Mouse (Mus musculus): ENCODE data around the gene Cwc27.

Cwc27 gene

GRCm38 (mm10) chr13:104779104-104779670, 37.8 kb downstream of the Cwc27 start:
- DNase-seq (ENCODE audit: low spot score), result no peak

DNA sequence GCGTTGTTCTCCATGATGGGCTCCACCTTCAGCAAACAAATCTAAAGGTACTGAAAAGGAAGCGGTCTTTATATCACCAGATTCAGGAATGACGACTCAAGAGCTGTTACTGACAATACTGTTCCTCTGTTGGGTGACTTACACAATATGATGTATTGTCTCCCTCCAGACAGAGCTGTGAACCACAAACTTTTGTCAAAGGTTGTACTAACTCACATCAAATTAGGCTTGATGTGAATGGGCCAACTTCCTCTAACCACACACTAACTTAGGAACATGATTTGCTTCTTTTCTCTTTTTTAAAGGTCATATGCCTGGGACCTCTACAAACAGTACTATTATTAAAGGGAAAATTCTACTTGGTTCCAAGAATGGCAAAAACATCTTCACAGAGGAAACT, 53.7 kb downstream of the Cwc27 start:
- DNase-seq (ENCODE audit: low spot score), result no peak

- DNase-seq (ENCODE audit: low spot score), result no peak
These were observed 54.5 kb downstream of the Cwc27 start for GRCm38 (mm10) chr13:104762401-104762800.

- no peak for DNase-seq (ENCODE audit: low spot score)
These were observed 57.6 kb downstream of the Cwc27 start for GRCm38 (mm10) chr13:104759381-104759780.

- DNase-seq (ENCODE audit: low spot score), result no peak
These were observed 69.9 kb downstream of the Cwc27 start for GRCm38 (mm10) chr13:104747032-104747431.

- no peak for DNase-seq (ENCODE audit: low spot score)
These were observed 74.1 kb downstream of the Cwc27 start for GRCm38 (mm10) chr13:104742866-104743265.

DNA sequence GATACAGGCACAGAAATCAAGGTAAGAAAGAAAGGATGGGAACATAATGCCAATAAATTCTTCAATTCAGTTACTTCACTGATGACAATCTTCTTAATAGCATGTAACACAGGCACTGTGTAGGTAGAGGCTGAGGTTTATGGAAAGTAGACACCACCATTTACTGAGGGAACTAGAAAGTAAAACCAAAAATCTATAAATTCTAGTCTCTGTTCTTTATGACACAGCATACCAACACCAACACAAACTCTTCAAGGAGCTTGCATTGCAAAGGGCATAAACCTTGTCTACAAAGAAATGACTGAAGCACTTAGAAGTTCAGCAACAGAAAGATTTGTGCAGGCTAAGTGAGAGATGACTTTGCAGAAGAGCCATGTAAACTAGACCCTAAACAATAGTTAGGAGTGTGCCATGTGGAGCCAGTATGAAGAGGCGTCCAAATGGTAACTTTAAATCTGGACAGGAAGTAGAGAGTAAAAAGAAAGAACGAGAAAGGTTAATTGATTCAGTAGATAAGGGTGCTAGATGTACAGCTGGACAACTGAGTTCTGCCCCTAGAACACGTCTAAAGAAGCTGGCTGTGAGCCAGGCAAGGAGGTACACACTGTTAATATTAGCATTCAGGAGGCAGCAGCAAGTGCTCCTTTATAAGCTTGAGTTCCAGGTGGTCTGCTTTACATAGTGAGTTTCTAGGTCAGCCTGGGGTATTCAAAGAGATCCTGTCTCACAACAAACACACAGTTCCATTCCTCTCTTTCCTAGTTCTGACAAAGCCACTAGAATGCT, 87.5 kb downstream of the Cwc27 start:
- no peak for DNase-seq (ENCODE audit: low spot score)

GRCm38 (mm10) chr13:104727681-104728080, 89.3 kb downstream of the Cwc27 start:
- no peak for DNase-seq (ENCODE audit: low spot score)

- no peak for DNase-seq (ENCODE audit: low spot score)
These were observed 96.8 kb downstream of the Cwc27 start for GRCm38 (mm10) chr13:104720133-104720532.

DNA sequence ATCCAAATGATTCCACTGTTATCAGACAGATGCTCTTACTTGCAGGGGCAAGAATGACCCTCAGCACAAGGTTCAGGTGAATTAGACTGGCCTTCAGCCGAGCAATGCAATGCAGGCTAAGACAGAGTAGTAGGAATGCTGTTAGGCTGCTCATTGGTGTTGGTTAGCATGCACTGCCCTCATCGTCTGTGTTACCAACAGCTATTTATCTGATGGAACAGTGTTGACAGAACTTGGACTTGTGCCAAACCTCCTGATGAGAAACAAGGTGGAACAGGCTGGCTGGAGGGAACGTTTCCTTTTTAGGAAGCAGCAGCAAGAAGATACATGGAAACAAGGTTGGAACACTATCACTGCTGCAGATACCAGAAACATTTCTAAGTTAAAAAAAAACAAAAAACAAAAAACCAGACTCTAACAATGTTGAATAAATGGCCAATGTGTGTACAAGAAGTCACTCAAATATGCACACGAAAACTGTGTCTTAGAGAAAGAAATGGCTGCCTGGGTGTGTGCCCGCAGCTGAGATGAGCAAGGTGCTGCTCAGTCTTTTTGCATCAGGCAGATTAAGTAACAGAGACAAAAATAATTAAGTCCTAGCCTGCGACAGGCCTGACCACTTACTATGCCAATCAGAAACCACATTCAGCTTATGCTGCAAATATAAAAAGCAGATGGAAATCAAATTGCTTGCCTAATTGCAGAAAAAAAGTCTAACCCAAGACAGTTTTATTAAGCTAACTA, 122.2 kb downstream of the Cwc27 start:
- DNase-seq (ENCODE audit: low spot score), result peak; percentile 36

DNA sequence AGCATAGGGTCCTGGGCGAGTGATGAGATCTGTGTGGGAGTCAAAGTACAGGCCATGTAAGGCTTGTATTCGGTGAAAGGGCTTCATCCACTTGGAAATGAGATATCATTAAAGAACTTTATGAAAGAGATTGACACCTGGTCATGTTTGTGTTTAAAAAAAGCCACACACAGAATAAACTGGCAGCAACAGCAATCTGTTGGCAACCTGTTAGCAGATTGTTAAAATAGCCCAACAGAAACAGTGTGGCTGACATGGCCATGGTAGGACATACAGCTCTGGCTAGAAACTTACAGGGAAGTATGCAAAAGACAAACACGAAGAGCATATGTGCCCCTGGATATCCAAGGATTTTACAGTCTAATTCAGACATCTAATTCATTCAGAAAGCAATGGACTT, 124.2 kb downstream of the Cwc27 start:
- DNase-seq (ENCODE audit: low spot score), result no peak

DNA sequence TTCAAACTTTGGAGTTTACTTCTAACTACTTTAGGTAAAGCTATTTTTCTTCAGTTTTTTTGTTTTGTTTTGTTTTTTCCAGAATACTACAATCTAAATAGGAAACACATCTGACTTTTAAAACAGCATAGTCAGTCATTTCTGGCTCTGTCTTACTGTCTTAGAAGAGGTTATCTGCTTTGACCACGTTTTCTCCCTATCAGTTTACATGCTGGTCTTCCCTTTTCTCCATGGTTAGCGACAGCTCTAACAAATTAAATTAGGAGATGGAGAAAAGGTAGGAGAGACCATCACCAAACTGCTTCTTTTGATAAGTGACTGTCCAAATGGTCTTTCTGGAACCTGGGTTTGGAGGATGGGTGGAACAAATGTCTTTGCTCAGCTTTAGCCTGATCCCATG, 131.4 kb downstream of the Cwc27 start:
- no peak for DNase-seq (ENCODE audit: low spot score)

DNA sequence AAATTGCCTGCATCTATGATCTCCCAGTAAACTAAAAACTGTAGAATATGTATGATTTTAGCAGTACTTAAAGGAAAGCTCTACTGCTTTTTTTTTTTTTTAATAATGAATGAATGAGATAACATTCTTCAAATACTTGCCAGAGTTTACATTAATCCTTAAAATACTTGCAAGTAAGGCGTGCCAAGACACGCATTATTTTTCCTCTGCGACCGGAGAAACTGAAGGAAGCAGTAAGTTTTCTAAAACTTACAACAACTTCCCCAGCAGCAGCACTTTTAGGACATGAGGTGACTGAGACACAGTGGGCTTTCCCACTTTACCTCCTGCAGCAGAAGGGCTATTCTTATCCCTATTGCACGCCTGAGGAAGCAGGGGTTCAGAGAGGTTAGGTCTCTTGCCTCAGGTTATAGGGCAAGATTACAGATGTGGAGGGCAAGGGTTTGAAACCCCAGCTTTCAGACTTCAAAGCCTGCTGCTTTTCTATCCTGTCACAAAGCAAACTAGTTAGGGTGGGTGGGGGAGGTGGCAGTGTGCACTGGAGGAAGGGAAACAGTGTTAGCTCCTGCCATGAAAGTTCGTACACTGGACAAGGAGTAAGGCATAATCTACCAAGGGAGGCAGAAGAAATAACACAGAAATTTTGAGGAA, 132.5 kb downstream of the Cwc27 start:
- DNase-seq (ENCODE audit: low spot score), result no peak

GRCm38 (mm10) chr13:104681212-104681611, 135.7 kb downstream of the Cwc27 start:
- peak; percentile 58 for DNase-seq (ENCODE audit: low spot score)

DNA sequence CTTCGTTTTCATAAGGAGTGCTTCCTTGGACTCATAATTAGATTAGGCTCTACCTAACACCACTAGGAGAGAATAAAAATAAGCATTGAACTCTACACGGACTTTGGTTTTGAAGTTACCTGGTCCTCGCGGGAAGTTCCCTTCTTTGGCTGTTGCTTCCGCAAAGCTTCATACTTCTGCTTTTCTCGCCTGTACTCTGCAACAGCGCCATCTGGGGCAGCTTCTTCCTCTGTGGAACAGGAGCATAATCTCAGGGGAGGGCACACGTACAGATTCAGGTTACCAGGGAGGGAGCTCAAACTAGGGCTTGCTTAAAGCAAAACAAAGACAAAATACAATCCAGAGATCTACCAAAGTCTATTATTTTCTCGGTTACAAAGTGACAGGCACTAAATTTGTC, 155.8 kb downstream of the Cwc27 start:
- DNase-seq (ENCODE audit: low spot score), result no peak

DNA sequence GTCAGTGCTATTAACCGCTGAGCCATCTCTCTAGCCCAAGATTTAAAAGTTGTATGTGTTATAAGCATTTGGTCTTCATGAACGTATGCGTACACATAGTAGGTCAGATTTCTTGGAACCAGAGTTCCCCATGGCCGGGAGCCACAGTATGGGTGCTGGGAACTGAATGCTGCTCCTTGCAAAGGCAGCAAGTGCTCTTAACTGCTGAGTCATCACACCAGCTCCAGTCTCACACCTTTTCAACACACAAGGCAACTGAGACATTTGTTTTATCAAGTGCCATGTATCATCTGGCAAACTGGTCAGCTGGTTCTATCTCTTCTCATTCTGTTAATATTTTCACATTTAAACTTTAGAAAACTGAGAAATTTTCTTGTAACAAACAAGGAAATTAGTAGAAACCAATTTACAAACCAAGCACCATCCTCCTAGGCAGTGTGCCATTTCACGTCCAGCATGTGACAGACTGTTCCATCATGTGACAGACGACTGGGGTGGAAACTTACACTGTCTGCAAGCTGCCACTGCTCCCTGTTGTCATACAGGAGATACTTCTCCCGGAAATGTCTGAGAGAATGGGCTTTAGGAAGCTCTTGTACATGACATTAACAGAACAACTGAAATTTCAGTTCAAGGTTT, 156.8 kb downstream of the Cwc27 start:
- no peak for DNase-seq (ENCODE audit: low spot score)

- no peak for DNase-seq (ENCODE audit: low spot score)
These were observed 160.2 kb downstream of the Cwc27 start for GRCm38 (mm10) chr13:104656666-104657272.

DNA sequence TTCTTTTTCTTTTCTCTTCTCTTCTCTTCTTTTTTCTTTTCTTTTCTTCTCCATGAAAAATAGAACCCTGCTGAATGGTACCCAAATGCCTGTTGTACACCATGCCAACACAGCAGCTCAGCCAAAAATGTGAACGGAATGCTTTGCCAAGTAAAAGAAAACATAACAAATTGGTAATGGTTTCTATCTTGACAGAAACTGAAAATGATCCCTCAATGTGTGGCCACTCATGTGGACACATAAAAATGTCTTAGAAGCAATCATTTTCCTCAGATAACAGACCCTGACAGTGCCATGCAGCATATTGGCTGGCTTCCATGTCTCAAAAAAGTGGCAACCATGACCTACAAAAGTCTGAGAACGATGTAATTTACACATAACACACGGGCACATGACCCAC, 161.8 kb downstream of the Cwc27 start:
- DNase-seq (ENCODE audit: low spot score), result peak; percentile 15

DNA sequence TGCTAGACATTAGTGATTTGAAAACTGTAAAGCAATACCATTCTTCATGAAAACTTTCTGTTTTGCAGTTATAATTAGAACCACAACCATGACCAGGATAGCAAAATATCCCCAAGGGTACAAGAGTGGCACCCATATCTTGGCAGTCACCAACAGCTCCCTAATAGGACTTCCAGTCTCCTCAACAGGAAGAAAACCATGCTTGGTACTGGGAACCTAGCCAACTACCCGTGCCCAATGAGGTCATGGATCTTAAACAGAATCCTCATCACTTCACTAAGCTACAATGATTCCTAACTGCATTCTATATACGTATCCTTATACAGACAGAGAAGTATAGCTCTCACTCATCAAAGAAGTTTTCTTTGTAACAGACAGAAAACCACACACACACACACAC, 165.2 kb downstream of the Cwc27 start:
- no peak for DNase-seq (ENCODE audit: low spot score)

- no peak for DNase-seq (ENCODE audit: low spot score)
These were observed 166.3 kb downstream of the Cwc27 start for GRCm38 (mm10) chr13:104650654-104651053.

DNA sequence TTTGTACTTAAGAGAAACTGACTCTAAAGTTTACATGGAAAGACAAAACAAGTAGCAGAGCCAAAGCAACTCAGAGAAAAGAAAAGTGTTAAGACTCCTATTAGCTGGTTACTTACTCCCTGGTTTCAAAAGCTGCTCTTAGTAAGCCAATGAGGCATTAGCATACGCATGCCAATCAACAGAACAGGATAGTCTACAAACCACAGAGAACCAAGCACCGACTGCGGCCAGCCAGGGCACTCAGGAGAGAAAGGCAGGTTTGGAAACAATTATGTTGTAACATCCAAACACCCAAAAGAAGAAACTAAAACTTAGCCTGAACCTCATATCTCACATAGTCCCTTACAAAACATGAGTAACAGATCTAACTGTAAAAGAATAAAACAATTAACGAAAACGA, 166.8 kb downstream of the Cwc27 start:
- no peak for DNase-seq (ENCODE audit: low spot score)
